Mouse (Mus musculus) MEL (cell line): ENCODE measurements at regions not wholly inside any gene's neighbourhood (a gene's known extent, or its start where the extent isn't known, plus 50 kb on each side); places are given as distances from the start of the nearest gene placed in this dataset.

ENCODE experiments used
- DNase-seq: peaks from one replicate; pipeline ENCODE4 v3.0.0; 2011; ENCODE audit warnings: low read depth, low spot score
- H3K27ac ChIP-seq: 2 replicates; pipeline ENCODE4 v1.5.1; 2012; ENCODE audit warnings: low read depth, mild to moderate bottlenecking, control low read depth, low read length, moderate library complexity; ENCODE audit not compliant: control insufficient read depth
- H3K27me3 ChIP-seq, 2 experiments: fragments of 150-350 bp in 1 of 2; sonication (generic) in 1 of 2; 2 replicates each; pipeline ENCODE4 v1.6.1; 2012; ENCODE audit warnings: low read length in 2 of 2, mild to moderate bottlenecking in 2 of 2, improper control_type of control experiment in 1 of 2, moderate library complexity in 1 of 2; ENCODE audit not compliant: insufficient read depth in 2 of 2, control insufficient read depth in 1 of 2
- H3K36me3 ChIP-seq, 2 experiments: 2 replicates each; pipeline ENCODE4 v1.6.1; 2012 to 2014; ENCODE audit warnings: low read length in 2 of 2, improper control_type of control experiment in 1 of 2, inconsistent platforms in 1 of 2, mild to moderate bottlenecking in 1 of 2; ENCODE audit not compliant: insufficient read depth in 2 of 2, control insufficient read depth in 1 of 2
- H3K4me1 ChIP-seq, 2 experiments: fragments of 150-350 bp in 1 of 2; sonication (generic) in 1 of 2; 2 replicates each; pipeline ENCODE4 v1.6.1; 2012; ENCODE audit warnings: low read length in 2 of 2, improper control_type of control experiment in 1 of 2, mild to moderate bottlenecking in 1 of 2; ENCODE audit not compliant: insufficient read depth in 2 of 2, control insufficient read depth in 1 of 2
- H3K4me3 ChIP-seq, 2 experiments: fragments of 150-350 bp in 1 of 2; sonication (generic) in 1 of 2; 2 replicates each; pipeline ENCODE4 v1.5.1; 2012; ENCODE audit warnings: low read depth in 2 of 2, low read length in 2 of 2, mild to moderate bottlenecking in 2 of 2, moderate library complexity in 2 of 2, control low read depth in 1 of 2, improper control_type of control experiment in 1 of 2; ENCODE audit not compliant: control insufficient read depth in 1 of 2, insufficient read depth in 1 of 2
- H3K79me2 ChIP-seq: 2 replicates; pipeline ENCODE4 v1.6.1; 2012; ENCODE audit warnings: mild to moderate bottlenecking, low read length, moderate library complexity; ENCODE audit not compliant: control insufficient read depth, poor library complexity, insufficient read depth
- H3K9ac ChIP-seq: 2 replicates; pipeline ENCODE4 v1.6.1; 2012; ENCODE audit warnings: low read depth, mild to moderate bottlenecking, control low read depth, low read length, moderate library complexity; ENCODE audit not compliant: control insufficient read depth, poor library complexity, severe bottlenecking
- H3K9me3 ChIP-seq: fragments of 150-350 bp; sonication (generic); replicated peaks from 2 replicates; pipeline ENCODE4 v1.6.1; 2012; ENCODE audit warnings: mild to moderate bottlenecking, low read length, improper control_type of control experiment, moderate library complexity; ENCODE audit not compliant: insufficient read depth
- BHLHE40 ChIP-seq: IDR thresholded peaks from 2 replicates; pipeline ENCODE4 v1.6.1; 2012; ENCODE audit warnings: low read depth, mild to moderate bottlenecking, inconsistent platforms, low read length, improper control_type of control experiment, borderline replicate concordance
- CHD1 ChIP-seq: IDR thresholded peaks from 2 replicates; pipeline ENCODE4 v1.6.1; 2012; ENCODE audit warnings: low read depth, mild to moderate bottlenecking, inconsistent platforms, low read length, improper control_type of control experiment
- CHD2 ChIP-seq: IDR thresholded peaks from 2 replicates; pipeline ENCODE4 v1.6.1; 2011; ENCODE audit warnings: low read length, improper control_type of control experiment
- EP300 ChIP-seq, 2 experiments: IDR thresholded peaks; 2 replicates each; pipeline ENCODE4 v1.6.1; 2011; ENCODE audit warnings: improper control_type of control experiment in 2 of 2, low read length in 2 of 2, low read depth in 1 of 2, mild to moderate bottlenecking in 1 of 2
- GABPA ChIP-seq: IDR thresholded peaks from 2 replicates; pipeline ENCODE4 v1.6.1; 2012; ENCODE audit warnings: low read depth, mild to moderate bottlenecking, inconsistent platforms, low read length, improper control_type of control experiment, moderate library complexity
- GATA1 ChIP-seq: IDR thresholded peaks from 2 replicates; pipeline ENCODE4 v1.6.1; 2011; ENCODE audit warnings: low read depth, low read length, improper control_type of control experiment
- JUND ChIP-seq: IDR thresholded peaks from 2 replicates; pipeline ENCODE4 v1.6.1; 2011; ENCODE audit warnings: low read depth, mild to moderate bottlenecking, improper control_type of control experiment, low read length
- KAT2A ChIP-seq: conservative IDR thresholded peaks from 2 replicates; pipeline ENCODE4 v1.6.1; 2012; ENCODE audit warnings: low read depth, low read length, improper control_type of control experiment, inconsistent platforms
- MAFK ChIP-seq: IDR thresholded peaks from 2 replicates; pipeline ENCODE4 v1.6.1; 2011; ENCODE audit warnings: low read depth, mild to moderate bottlenecking, low read length, improper control_type of control experiment, borderline replicate concordance
- MAZ ChIP-seq: IDR thresholded peaks from 2 replicates; pipeline ENCODE4 v1.6.1; 2012; ENCODE audit warnings: low read depth, mild to moderate bottlenecking, inconsistent platforms, low read length, improper control_type of control experiment
- MXI1 ChIP-seq: IDR thresholded peaks from 2 replicates; pipeline ENCODE4 v1.6.1; 2011; ENCODE audit warnings: mild to moderate bottlenecking, low read depth, low read length, improper control_type of control experiment
- MYC ChIP-seq: IDR thresholded peaks from 2 replicates; pipeline ENCODE4 v1.6.1; 2011; ENCODE audit warnings: low read depth, mild to moderate bottlenecking, low read length, improper control_type of control experiment, moderate library complexity
- NRF1 ChIP-seq: IDR thresholded peaks from 2 replicates; pipeline ENCODE4 v1.6.1; 2014; ENCODE audit warnings: low read depth, mild to moderate bottlenecking, inconsistent platforms, low read length, improper control_type of control experiment, moderate library complexity; ENCODE audit not compliant: poor library complexity, insufficient read depth, severe bottlenecking
- SIN3A ChIP-seq: IDR thresholded peaks from 2 replicates; pipeline ENCODE4 v1.6.1; 2012; ENCODE audit warnings: low read length, improper control_type of control experiment, inconsistent platforms
- TCF12 ChIP-seq: IDR thresholded peaks from 2 replicates; pipeline ENCODE4 v1.6.1; 2014; ENCODE audit warnings: low read depth, mild to moderate bottlenecking, inconsistent platforms, low read length, improper control_type of control experiment, moderate library complexity
- UBTF ChIP-seq: IDR thresholded peaks from 2 replicates; pipeline ENCODE4 v1.6.1; 2012; ENCODE audit warnings: low read depth, mild to moderate bottlenecking, inconsistent platforms, low read length, improper control_type of control experiment, moderate library complexity, borderline replicate concordance; ENCODE audit not compliant: insufficient read depth
- USF1 ChIP-seq: IDR thresholded peaks from 2 replicates; pipeline ENCODE4 v1.6.1; 2014; ENCODE audit warnings: low read depth, mild to moderate bottlenecking, inconsistent platforms, low read length, improper control_type of control experiment, moderate library complexity
- USF2 ChIP-seq, 2 experiments: IDR thresholded peaks; 2 replicates each; pipeline ENCODE4 v1.6.1; 2011 to 2012; ENCODE audit warnings: improper control_type of control experiment in 2 of 2, low read length in 2 of 2, borderline replicate concordance in 1 of 2, inconsistent platforms in 1 of 2, low read depth in 1 of 2, mild to moderate bottlenecking in 1 of 2; ENCODE audit not compliant: insufficient read depth in 1 of 2
- ZKSCAN1 ChIP-seq: IDR thresholded peaks from 2 replicates; pipeline ENCODE4 v1.6.1; 2012; ENCODE audit warnings: low read depth, mild to moderate bottlenecking, inconsistent platforms, low read length, improper control_type of control experiment, moderate library complexity

- TF ChIP-seq USF1: no peak
- no peak for TF ChIP-seq ZKSCAN1
- no peak for TF ChIP-seq TCF12
- no peak for TF ChIP-seq MYC
- no peak for TF ChIP-seq KAT2A
- TF ChIP-seq EP300 (IDR thresholded peaks at IDR 0.05; ENCODE audit: low read depth in 1 of 2, low read length in 2 of 2): no peak
- TF ChIP-seq BHLHE40: no peak
- no peak for TF ChIP-seq GATA1
- TF ChIP-seq MXI1: no peak
- TF ChIP-seq SIN3A: no peak
- no peak for TF ChIP-seq MAZ
- no peak for TF ChIP-seq NRF1
- no peak for TF ChIP-seq CHD1
- no peak for TF ChIP-seq CHD2
- TF ChIP-seq, all 39 proteins: peak for 0
- no peak for DNase-seq
- H3K36me3 ChIP-seq: no peaks in the 10 kb centered on the region
- no peaks in the 10 kb centered on the region for H3K4me1 ChIP-seq
- H3K4me3 ChIP-seq: no peak overlapping the region
- no peaks in the 10 kb centered on the region for H3K79me2 ChIP-seq
- H3K27ac ChIP-seq: no peak overlapping the region
- H3K9me3 ChIP-seq: no peaks in the 10 kb centered on the region
- no peak overlapping the region for H3K9ac ChIP-seq
- no peaks in the 10 kb centered on the region for H3K27me3 ChIP-seq
Observed at GRCm38 (mm10) chr17:68112763-68113330, 108.9 kb upstream of the Arhgap28 start.

GRCm38 (mm10) chr17:68115599-68115998 lies 111.7 kb upstream of the Arhgap28 start:
- no peak overlapping the region for H3K27ac ChIP-seq
- no peak overlapping the region for H3K9ac ChIP-seq
- H3K4me3 ChIP-seq: no peak overlapping the region
- no peaks in the 10 kb centered on the region for H3K36me3 ChIP-seq
- no peaks in the 10 kb centered on the region for H3K4me1 ChIP-seq
- H3K9me3 ChIP-seq: no peaks in the 10 kb centered on the region
- TF ChIP-seq USF2 (IDR thresholded peaks at IDR 0.05; ENCODE audit: borderline replicate concordance in 1 of 2, insufficient read depth in 1 of 2, low read depth in 1 of 2, low read length in 2 of 2): no peak
- no peak for TF ChIP-seq JUND
- TF ChIP-seq CHD2: no peak
- no peak for TF ChIP-seq MYC
- no peak for TF ChIP-seq TCF12
- no peak for TF ChIP-seq SIN3A
- TF ChIP-seq NRF1: no peak
- TF ChIP-seq MAFK: no peak
- TF ChIP-seq UBTF: no peak
- no peak for TF ChIP-seq GABPA
- no peaks in the 10 kb centered on the region for H3K27me3 ChIP-seq
- H3K79me2 ChIP-seq: no peaks in the 10 kb centered on the region
- no peak for DNase-seq
